Comparison of ENCODE assay signal across 13 mouse cellular contexts in the genomic region with DNA sequence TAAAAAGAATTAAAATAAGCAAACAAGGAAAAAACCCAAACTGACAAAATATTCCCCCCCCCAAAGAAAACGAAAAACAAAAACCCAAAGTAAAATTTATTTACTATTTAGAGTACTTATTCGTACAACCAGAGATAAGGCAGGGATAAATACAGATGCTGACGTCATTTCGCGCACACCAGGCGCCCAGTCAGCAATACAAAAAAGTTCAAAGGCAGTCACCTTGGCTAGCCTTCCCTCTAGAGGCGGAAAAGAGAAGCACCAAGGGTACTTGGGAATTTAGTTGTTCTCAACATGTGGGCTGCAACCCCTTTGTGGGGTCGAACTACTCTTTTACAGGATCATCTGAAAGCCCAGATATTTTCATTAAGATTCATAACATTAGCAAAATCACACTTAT. TPM values are rescaled to one million over a fixed set of nuclear protein-coding genes. Genes with fewer than 3 reads are reported as not detected.
DNase-seq lines count a peak whose midpoint lies in the region; ATAC-seq and TF ChIP-seq lines count a peak whose summit lies in the region.
"Had no signal": no experiment of that assay in that cellular context is flagged by ENCODE, and none has a peak within 500 bp of the region (broad histone marks: within the 10 kb centered on the region; RNA-seq: fewer than 3 reads in every experiment).

No protein-coding gene starts in this region.

- TF ChIP-seq EP300 in stomach, postnatal 0 days (optimal IDR thresholded peaks at IDR 0.05), result no peak

- peak; percentile 23 for DNase-seq in forebrain, embryonic 14.5 days (ENCODE audit: low spot score)
- no peak for DNase-seq in forebrain, postnatal 0 days
- DNase-seq in thymus, postnatal 14 days, result peak; percentile 25
- no peak for DNase-seq in thymus, adult 2 months
- no peak for DNase-seq in stomach, postnatal 0 days (ENCODE audit: low spot score)
- no peak for DNase-seq in gastrocnemius, postnatal 10 days
- DNase-seq: kidney, postnatal 14 days had no signal

- no peaks in the 10 kb centered on the region for H3K36me3 ChIP-seq in forebrain, embryonic 14.5 days (ENCODE audit: control insufficient read depth, insufficient read depth, low read length)
- no peaks in the 10 kb centered on the region for H3K36me3 ChIP-seq in forebrain, postnatal 0 days (ENCODE audit: insufficient read depth)
- no peaks in the 10 kb centered on the region for H3K36me3 ChIP-seq in thymus, adult 2 months (ENCODE audit: control insufficient read depth, insufficient read depth, low read length)
- no peaks in the 10 kb centered on the region for H3K36me3 ChIP-seq in stomach, postnatal 0 days (ENCODE audit: control insufficient read depth, insufficient read depth, low read length)
- H3K36me3 ChIP-seq: limb, embryonic 12.5 days; midbrain, embryonic 12.5 days; stomach, embryonic 15.5 days had no signal

- peaks cover 3% of the 10 kb centered on the region; the same call in 1 of the 2 replicates for H3K9me3 ChIP-seq in forebrain, embryonic 14.5 days (replicated peaks; ENCODE audit: control insufficient read depth, low read length)
- no peaks in the 10 kb centered on the region for H3K9me3 ChIP-seq in forebrain, postnatal 0 days (ENCODE audit: low read length)
- no peaks in the 10 kb centered on the region for H3K9me3 ChIP-seq in stomach, postnatal 0 days (ENCODE audit: control insufficient read depth, low read length)
- H3K9me3 ChIP-seq: midbrain, embryonic 12.5 days; stomach, embryonic 15.5 days had no signal

- H3K4me3 ChIP-seq in forebrain, embryonic 14.5 days (ENCODE audit: low read depth, low read length), result no peak overlapping the region
- no peak overlapping the region for H3K4me3 ChIP-seq in forebrain, postnatal 0 days (ENCODE audit: low read depth, low read length)
- H3K4me3 ChIP-seq in thymus, adult 2 months (ENCODE audit: control insufficient read depth, insufficient read depth, low read length), result no peak overlapping the region
- no peak overlapping the region for H3K4me3 ChIP-seq in stomach, postnatal 0 days (ENCODE audit: low read depth, low read length)
- H3K4me3 ChIP-seq: limb, embryonic 12.5 days; midbrain, embryonic 12.5 days; stomach, embryonic 15.5 days had no signal

- no peak overlapping the region for H3K4me2 ChIP-seq in forebrain, embryonic 14.5 days (ENCODE audit: low read length)
- H3K4me2 ChIP-seq in forebrain, postnatal 0 days (ENCODE audit: low read depth), result no peak overlapping the region
- no peak overlapping the region for H3K4me2 ChIP-seq in stomach, postnatal 0 days (replicated peaks; ENCODE audit: low read depth)
- H3K4me2 ChIP-seq: midbrain, embryonic 12.5 days had no signal

- WGBS in forebrain, embryonic 14.5 days, result 18% methylated on average over 8 of the region's 8 CpGs
- WGBS in forebrain, postnatal 0 days, result 18% methylated on average over 8 of the region's 8 CpGs
- WGBS in thymus, adult 2 months, result 17% methylated on average over 8 of the region's 8 CpGs
- WGBS in stomach, postnatal 0 days, result 10% methylated on average over 8 of the region's 8 CpGs

- no peak for TF ChIP-seq POLR2A in thymus, adult 2 months (IDR thresholded peaks at IDR 0.05; ENCODE audit: control insufficient read depth, extremely low read depth, insufficient read depth, low read length, poor library complexity)

- no peaks in the 10 kb centered on the region for H3K27me3 ChIP-seq in forebrain, embryonic 14.5 days (replicated peaks; ENCODE audit: control insufficient read depth, insufficient read depth, low read length)
- no peaks in the 10 kb centered on the region; the same call in 1 of the 2 replicates for H3K27me3 ChIP-seq in forebrain, postnatal 0 days (ENCODE audit: insufficient read depth, low read length)
- H3K27me3 ChIP-seq in thymus, adult 2 months (ENCODE audit: control insufficient read depth, insufficient read depth, low read length), result no peaks in the 10 kb centered on the region; the same call in 1 of the 2 replicates
- H3K27me3 ChIP-seq in stomach, postnatal 0 days (ENCODE audit: control insufficient read depth, insufficient read depth, low read length), result no peaks in the 10 kb centered on the region
- H3K27me3 ChIP-seq: midbrain, embryonic 12.5 days had no signal

- TF ChIP-seq CTCF in forebrain, postnatal 0 days (IDR thresholded peaks at IDR 0.05; ENCODE audit: low read depth), result no peak; the same call in 1 of the 2 replicates
- TF ChIP-seq CTCF in thymus, adult 2 months (IDR thresholded peaks at IDR 0.05; ENCODE audit: borderline replicate concordance, control insufficient read depth, extremely low read depth, insufficient read depth, low read length, poor library complexity), result no peak
- TF ChIP-seq CTCF in stomach, postnatal 0 days (IDR thresholded peaks at IDR 0.05; ENCODE audit: low read depth), result peak; percentile 61

- no peaks in the 10 kb centered on the region for H3K4me1 ChIP-seq in forebrain, embryonic 14.5 days (ENCODE audit: control insufficient read depth, insufficient read depth, low read length)
- no peaks in the 10 kb centered on the region for H3K4me1 ChIP-seq in forebrain, postnatal 0 days (ENCODE audit: insufficient read depth)
- no peaks in the 10 kb centered on the region for H3K4me1 ChIP-seq in thymus, adult 2 months (replicated peaks; ENCODE audit: control insufficient read depth, insufficient read depth, low read length)
- H3K4me1 ChIP-seq in stomach, postnatal 0 days (replicated peaks; ENCODE audit: control insufficient read depth, insufficient read depth), result no peaks in the 10 kb centered on the region
- H3K4me1 ChIP-seq: limb, embryonic 12.5 days; midbrain, embryonic 12.5 days had no signal

- no peak overlapping the region for H3K27ac ChIP-seq in forebrain, embryonic 14.5 days (ENCODE audit: low read depth, low read length)
- H3K27ac ChIP-seq in forebrain, postnatal 0 days (ENCODE audit: low read depth, low read length), result no peak overlapping the region
- no peak overlapping the region for H3K27ac ChIP-seq in thymus, adult 2 months (ENCODE audit: control insufficient read depth, insufficient read depth, low read length)
- no peak overlapping the region for H3K27ac ChIP-seq in stomach, postnatal 0 days (replicated peaks)
- H3K27ac ChIP-seq: limb, embryonic 12.5 days; midbrain, embryonic 12.5 days; stomach, embryonic 15.5 days had no signal

- H3K9ac ChIP-seq in forebrain, embryonic 14.5 days (ENCODE audit: low read length), result no peak overlapping the region
- H3K9ac ChIP-seq in forebrain, postnatal 0 days, result no peak overlapping the region
- no peak overlapping the region for H3K9ac ChIP-seq in stomach, postnatal 0 days (ENCODE audit: low read length)
- H3K9ac ChIP-seq: limb, embryonic 12.5 days; midbrain, embryonic 12.5 days; stomach, embryonic 15.5 days had no signal

- no peak for ATAC-seq in forebrain, embryonic 14.5 days
- no peak for ATAC-seq in forebrain, postnatal 0 days
- ATAC-seq in granulocyte monocyte progenitor cell, adult 5-6 weeks (replicated peaks; ENCODE audit: poor library complexity, severe bottlenecking), result peak; percentile 56
- no peak for ATAC-seq in stomach, postnatal 0 days (ENCODE audit: low FRiP score, low TSS enrichment)
- ATAC-seq in erythroblast, adult 5-6 weeks (replicated peaks; ENCODE audit: low FRiP score, poor library complexity, severe bottlenecking), result no peak

RNA-seq across cellular contexts. Expression of gene LTO1, which starts 7.1 kb away (rescaled TPM):
- 26.7 and 27.8 TPM in 2 replicates for polyA plus RNA-seq in forebrain, embryonic 14.5 days (2014; fragmentation: Nextera tagmentation; extraction: Ambion mirVana)
- total RNA-seq in forebrain, postnatal 0 days (2014; rRNA removed), result 21.7 and 22.4 TPM in 2 replicates
- 16.4 and 17.6 TPM in 2 replicates for polyA plus RNA-seq in forebrain, postnatal 0 days (2015; fragmentation: Nextera tagmentation; extraction: Ambion mirVana)
- polyA plus RNA-seq in thymus, adult 2 months (2012; rRNA removed), result 23.5 and 26.6 TPM in 2 replicates
- 13.3 and 20.9 TPM in 2 replicates for total RNA-seq in granulocyte monocyte progenitor cell, adult 5-6 weeks (2014; fragmentation: Nextera tagmentation)
- 16.6 and 20.8 TPM in 2 replicates for total RNA-seq in granulocyte monocyte progenitor cell, adult 5-6 weeks (2017)
- 17.1 and 17.8 TPM in 2 replicates for polyA plus RNA-seq in stomach, postnatal 0 days (2015; fragmentation: Nextera tagmentation; extraction: Ambion mirVana)
- total RNA-seq in erythroblast, adult 5-6 weeks (2015; ENCODE audit: low replicate concordance), result 1.2 and 7.5 TPM in 2 replicates
- 8.3 and 16.6 TPM in 2 replicates for total RNA-seq in erythroblast, adult 5-6 weeks (2017; ENCODE audit: low replicate concordance)
- 10 to 100 TPM; 12.1 to 12.9 TPM for total RNA-seq in gastrocnemius, postnatal 10 days (2021)

RNA-seq across cellular contexts. Expression of gene Fgf15, which starts 11.5 kb away (rescaled TPM):
- polyA plus RNA-seq in forebrain, embryonic 14.5 days (2014; fragmentation: Nextera tagmentation; extraction: Ambion mirVana), result 28.1 and 36.3 TPM in 2 replicates
- total RNA-seq in forebrain, postnatal 0 days (2014; rRNA removed), result 2.5 and 4.0 TPM in 2 replicates
- polyA plus RNA-seq in forebrain, postnatal 0 days (2015; fragmentation: Nextera tagmentation; extraction: Ambion mirVana), result 5.0 and 6.1 TPM in 2 replicates
- polyA plus RNA-seq in thymus, adult 2 months (2012; rRNA removed), result 0.40 and 0.42 TPM in 2 replicates
- not detected in 2 replicates for total RNA-seq in granulocyte monocyte progenitor cell, adult 5-6 weeks (2014; fragmentation: Nextera tagmentation)
- 0.09 TPM in 1 of 2 replicates, not detected in the other for total RNA-seq in granulocyte monocyte progenitor cell, adult 5-6 weeks (2017)
- not detected in 2 replicates for polyA plus RNA-seq in stomach, postnatal 0 days (2015; fragmentation: Nextera tagmentation; extraction: Ambion mirVana)
- not detected in 2 replicates for total RNA-seq in erythroblast, adult 5-6 weeks (2015; ENCODE audit: low replicate concordance)
- not detected in 2 replicates for total RNA-seq in erythroblast, adult 5-6 weeks (2017; ENCODE audit: low replicate concordance)
- not detected for total RNA-seq in gastrocnemius, postnatal 10 days (2021)
- total RNA-seq: heart, adult 18-20 months had no signal

RNA-seq across cellular contexts. Expression of gene Ccnd1, which starts 31.9 kb away (rescaled TPM):
- 60.8 and 70.3 TPM in 2 replicates for polyA plus RNA-seq in forebrain, embryonic 14.5 days (2014; fragmentation: Nextera tagmentation; extraction: Ambion mirVana)
- 21.6 and 33.5 TPM in 2 replicates for total RNA-seq in forebrain, postnatal 0 days (2014; rRNA removed)
- 23.9 and 29.0 TPM in 2 replicates for polyA plus RNA-seq in forebrain, postnatal 0 days (2015; fragmentation: Nextera tagmentation; extraction: Ambion mirVana)
- 14.4 and 21.7 TPM in 2 replicates for polyA plus RNA-seq in thymus, adult 2 months (2012; rRNA removed)
- 6.0 and 10.6 TPM in 2 replicates for total RNA-seq in granulocyte monocyte progenitor cell, adult 5-6 weeks (2014; fragmentation: Nextera tagmentation)
- 6.2 and 8.9 TPM in 2 replicates for total RNA-seq in granulocyte monocyte progenitor cell, adult 5-6 weeks (2017)
- 38.7 and 38.9 TPM in 2 replicates for polyA plus RNA-seq in stomach, postnatal 0 days (2015; fragmentation: Nextera tagmentation; extraction: Ambion mirVana)
- total RNA-seq in erythroblast, adult 5-6 weeks (2015; ENCODE audit: low replicate concordance), result 1.2 and 1.5 TPM in 2 replicates
- 0.51 and 2.0 TPM in 2 replicates for total RNA-seq in erythroblast, adult 5-6 weeks (2017; ENCODE audit: low replicate concordance)
- total RNA-seq in gastrocnemius, postnatal 10 days (2021), result 10 to 100 TPM; 34.7 to 51.6 TPM

Comparison
In these comparisons a context has a peak if more than half of its experiments do, and no peak if none do; other contexts are left out.
1. DNase-seq: peak in forebrain, embryonic 14.5 days (single experiment) and thymus, postnatal 14 days (single experiment); none in forebrain, postnatal 0 days (single experiment), thymus, adult 2 months (single experiment), stomach, postnatal 0 days (single experiment) and gastrocnemius, postnatal 10 days (single experiment).